Mouse (Mus musculus): Measurements from ENCODE around the gene Dis3l. TPM values are rescaled to one million over a fixed set of nuclear protein-coding genes. Genes with fewer than 3 reads are reported as not detected.

Dis3l gene
- polyA plus RNA-seq, 1 experiment, result 4.5 TPM

GRCm38 (mm10) chr9:64371305-64371819 is 30.3 kb upstream of the Dis3l start:
- Histone ChIP-seq H3K27ac (ENCODE audit: insufficient read depth, low read length) (no peak overlapping the region), H3K4me1 (ENCODE audit: control insufficient read depth, insufficient read depth, insufficient read length) (no peaks in the 10 kb centered on the region), H3K4me3 (ENCODE audit: extremely low read depth, insufficient read depth, insufficient read length) (no peak overlapping the region), H3K36me3 (ENCODE audit: control insufficient read depth, insufficient read depth, low read length) (no peaks in the 10 kb centered on the region), H3K27me3 (ENCODE audit: control insufficient read depth, insufficient read depth, low read length) (no peaks in the 10 kb centered on the region)
- DNase-seq (ENCODE audit: low read depth in 1 of 2, low spot score in 2 of 2), result no peak
- WGBS, result 69% methylated on average over 11 of the region's 11 CpGs
- TF ChIP-seq POLR2A (IDR thresholded peaks at IDR 0.05; ENCODE audit: low read depth, low read length), result no peak
- no peak for TF ChIP-seq CTCF (IDR thresholded peaks at IDR 0.05; ENCODE audit: extremely low read depth, insufficient read depth, insufficient read length, insufficient replicate concordance)

GRCm38 (mm10) chr9:64369871-64370270 is 28.8 kb upstream of the Dis3l start:
- TF ChIP-seq POLR2A (IDR thresholded peaks at IDR 0.05; ENCODE audit: low read depth, low read length) (no peak), CTCF (IDR thresholded peaks at IDR 0.05; ENCODE audit: extremely low read depth, insufficient read depth, insufficient read length, insufficient replicate concordance) (no peak)
- peaks cover 2% of the 10 kb centered on the region; the same call in 1 of the 2 replicates for H3K27me3 ChIP-seq (ENCODE audit: control insufficient read depth, insufficient read depth, low read length)
- no peaks in the 10 kb centered on the region for H3K4me1 ChIP-seq (ENCODE audit: control insufficient read depth, insufficient read depth, insufficient read length)
- H3K4me3 ChIP-seq (ENCODE audit: extremely low read depth, insufficient read depth, insufficient read length), result no peak overlapping the region
- H3K27ac ChIP-seq (ENCODE audit: insufficient read depth, low read length), result no peak overlapping the region
- H3K36me3 ChIP-seq (ENCODE audit: control insufficient read depth, insufficient read depth, low read length), result no peaks in the 10 kb centered on the region
- WGBS, result 72% methylated on average over 7 of the region's 7 CpGs
- DNase-seq (ENCODE audit: low read depth in 1 of 2, low spot score in 2 of 2), result no peak

GRCm38 (mm10) chr9:64361231-64361950 is 20.3 kb upstream of the Dis3l start:
- DNase-seq (ENCODE audit: low read depth in 1 of 2, low spot score in 2 of 2), result no peak
- TF ChIP-seq CTCF (IDR thresholded peaks at IDR 0.05; ENCODE audit: extremely low read depth, insufficient read depth, insufficient read length, insufficient replicate concordance) (no peak), POLR2A (IDR thresholded peaks at IDR 0.05; ENCODE audit: low read depth, low read length) (no peak)
- WGBS, result 86% methylated on average over 9 of the region's 9 CpGs
- H3K4me3 ChIP-seq (ENCODE audit: extremely low read depth, insufficient read depth, insufficient read length), result no peak overlapping the region
- H3K27ac ChIP-seq (ENCODE audit: insufficient read depth, low read length), result no peak overlapping the region
- H3K36me3 ChIP-seq (ENCODE audit: control insufficient read depth, insufficient read depth, low read length), result no peaks in the 10 kb centered on the region
- H3K27me3 ChIP-seq (ENCODE audit: control insufficient read depth, insufficient read depth, low read length), result peaks cover 2% of the 10 kb centered on the region; the same call in 1 of the 2 replicates
- H3K4me1 ChIP-seq (ENCODE audit: control insufficient read depth, insufficient read depth, insufficient read length), result no peaks in the 10 kb centered on the region

- Histone ChIP-seq H3K4me1 (ENCODE audit: control insufficient read depth, insufficient read depth, insufficient read length) (no peaks in the 10 kb centered on the region), H3K36me3 (ENCODE audit: control insufficient read depth, insufficient read depth, low read length) (no peaks in the 10 kb centered on the region), H3K27ac (ENCODE audit: insufficient read depth, low read length) (no peak overlapping the region), H3K27me3 (ENCODE audit: control insufficient read depth, insufficient read depth, low read length) (no peaks in the 10 kb centered on the region), H3K4me3 (ENCODE audit: extremely low read depth, insufficient read depth, insufficient read length) (no peak overlapping the region)
- DNase-seq (ENCODE audit: low read depth in 1 of 2, low spot score in 2 of 2), result no peak
- no peak for TF ChIP-seq CTCF (IDR thresholded peaks at IDR 0.05; ENCODE audit: extremely low read depth, insufficient read depth, insufficient read length, insufficient replicate concordance)
- TF ChIP-seq POLR2A (IDR thresholded peaks at IDR 0.05; ENCODE audit: low read depth, low read length), result no peak
- 83% methylated on average over 7 of the region's 7 CpGs for WGBS
These were observed 14.5 kb upstream of the Dis3l start for GRCm38 (mm10) chr9:64355627-64356026.

GRCm38 (mm10) chr9:64351191-64351590 is 10.1 kb upstream of the Dis3l start:
- 47% methylated on average over 3 of the region's 3 CpGs for WGBS
- no peak overlapping the region for H3K4me3 ChIP-seq (ENCODE audit: extremely low read depth, insufficient read depth, insufficient read length)
- no peak for DNase-seq (ENCODE audit: low read depth in 1 of 2, low spot score in 2 of 2)

GRCm38 (mm10) chr9:64349490-64349889 is 8.4 kb upstream of the Dis3l start:
- H3K4me3 ChIP-seq (ENCODE audit: extremely low read depth, insufficient read depth, insufficient read length), result no peak overlapping the region
- WGBS, result 77% methylated on average over 5 of the region's 5 CpGs
- H3K27ac ChIP-seq (ENCODE audit: insufficient read depth, low read length), result no peak overlapping the region
- H3K4me1 ChIP-seq (ENCODE audit: control insufficient read depth, insufficient read depth, insufficient read length), result no peaks in the 10 kb centered on the region
- no peaks in the 10 kb centered on the region for H3K27me3 ChIP-seq (ENCODE audit: control insufficient read depth, insufficient read depth, low read length)
- TF ChIP-seq POLR2A (IDR thresholded peaks at IDR 0.05; ENCODE audit: low read depth, low read length), result no peak
- TF ChIP-seq CTCF (IDR thresholded peaks at IDR 0.05; ENCODE audit: extremely low read depth, insufficient read depth, insufficient read length, insufficient replicate concordance), result no peak
- DNase-seq (ENCODE audit: low read depth in 1 of 2, low spot score in 2 of 2), result no peak
- H3K36me3 ChIP-seq (ENCODE audit: control insufficient read depth, insufficient read depth, low read length), result no peaks in the 10 kb centered on the region

More at GRCm38 (mm10) chr9:64351191-64351590, 10.1 kb upstream of the Dis3l start:
- Histone ChIP-seq H3K27ac (ENCODE audit: insufficient read depth, low read length) (no peak overlapping the region), H3K4me1 (ENCODE audit: control insufficient read depth, insufficient read depth, insufficient read length) (no peaks in the 10 kb centered on the region), H3K27me3 (ENCODE audit: control insufficient read depth, insufficient read depth, low read length) (no peaks in the 10 kb centered on the region), H3K36me3 (ENCODE audit: control insufficient read depth, insufficient read depth, low read length) (no peaks in the 10 kb centered on the region)
- TF ChIP-seq CTCF (IDR thresholded peaks at IDR 0.05; ENCODE audit: extremely low read depth, insufficient read depth, insufficient read length, insufficient replicate concordance), result peak; percentile 4; the same call in 1 of the 2 replicates
- TF ChIP-seq POLR2A (IDR thresholded peaks at IDR 0.05; ENCODE audit: low read depth, low read length), result no peak

- 0% methylated on average over 1 of the region's 1 CpGs for WGBS
- Histone ChIP-seq H3K27me3 (ENCODE audit: control insufficient read depth, insufficient read depth, low read length) (no peaks in the 10 kb centered on the region), H3K27ac (ENCODE audit: insufficient read depth, low read length) (no peak overlapping the region), H3K4me3 (ENCODE audit: extremely low read depth, insufficient read depth, insufficient read length) (no peak overlapping the region), H3K36me3 (ENCODE audit: control insufficient read depth, insufficient read depth, low read length) (no peaks in the 10 kb centered on the region), H3K4me1 (ENCODE audit: control insufficient read depth, insufficient read depth, insufficient read length) (no peaks in the 10 kb centered on the region)
- no peak for DNase-seq (ENCODE audit: low read depth in 1 of 2, low spot score in 2 of 2)
- no peak for TF ChIP-seq CTCF (IDR thresholded peaks at IDR 0.05; ENCODE audit: extremely low read depth, insufficient read depth, insufficient read length, insufficient replicate concordance)
These were observed 6.3 kb upstream of the Dis3l start for GRCm38 (mm10) chr9:64347377-64347776.
